Mouse (Mus musculus): Measurements from ENCODE around the gene Hist2h2bb. TPM values are rescaled to one million over a fixed set of nuclear protein-coding genes. Genes with fewer than 3 reads are reported as not detected.
A peak's percentile ranks its signal among the peaks of the same experiment; 100 is the strongest.

Hist2h2bb gene
- total and polyA plus RNA-seq, 3 experiments, result 11.2 to 6,680 TPM; not detected in 1

- H3K4me3 ChIP-seq (ENCODE audit: control insufficient read depth in 1 of 2, insufficient read depth in 1 of 2, low read depth in 2 of 2, low read length in 2 of 2), result no peak overlapping the region
- no peak for TF ChIP-seq HCFC1 (IDR thresholded peaks at IDR 0.05; ENCODE audit: low read depth, low read length)
- no peak for TF ChIP-seq CHD2 (IDR thresholded peaks at IDR 0.05; ENCODE audit: low read length)
- TF ChIP-seq MYC (IDR thresholded peaks at IDR 0.05; ENCODE audit: low read depth, low read length), result no peak
- TF ChIP-seq MXI1 (IDR thresholded peaks at IDR 0.05; ENCODE audit: low read depth, low read length), result no peak
- no peak for TF ChIP-seq USF1 (IDR thresholded peaks at IDR 0.05; ENCODE audit: low read depth, low read length)
- no peak for TF ChIP-seq ZNF384 (IDR thresholded peaks at IDR 0.05; ENCODE audit: low read depth, low read length)
- no peak for TF ChIP-seq TAL1 (IDR thresholded peaks at IDR 0.05; ENCODE audit: low read length)
- TF ChIP-seq TCF12 (IDR thresholded peaks at IDR 0.05; ENCODE audit: low read depth, low read length), result no peak
- no peak for TF ChIP-seq ZKSCAN1 (IDR thresholded peaks at IDR 0.05; ENCODE audit: low read depth, low read length)
- no peak for TF ChIP-seq EP300 (IDR thresholded peaks at IDR 0.05; ENCODE audit: low read depth in 1 of 2, low read length in 2 of 2)
- no peak for TF ChIP-seq RCOR1 (IDR thresholded peaks at IDR 0.05; ENCODE audit: low read depth, low read length)
- no peak for TF ChIP-seq NELFE (IDR thresholded peaks at IDR 0.05; ENCODE audit: low read depth, low read length)
- TF ChIP-seq SMC3 (IDR thresholded peaks at IDR 0.05; ENCODE audit: low read depth, low read length), result no peak
- no peak for TF ChIP-seq MAX (IDR thresholded peaks at IDR 0.05; ENCODE audit: low read length)
- TF ChIP-seq TBP (IDR thresholded peaks at IDR 0.05; ENCODE audit: low read depth, low read length), result no peak
Observed at GRCm38 (mm10) chr3:96306506-96306905, 37.0 kb downstream of the Hist2h2bb start.

GRCm38 (mm10) chr3:96309441-96309840 is 39.9 kb downstream of the Hist2h2bb start:
- Histone ChIP-seq H3K36me3 (ENCODE audit: control insufficient read depth in 1 of 2, insufficient read depth in 2 of 2, low read length in 2 of 2) (no peaks in the 10 kb centered on the region), H3K27me3 (ENCODE audit: control insufficient read depth in 1 of 2, insufficient read depth in 2 of 2, low read length in 2 of 2) (no peaks in the 10 kb centered on the region), H3K9me3 (replicated peaks; ENCODE audit: insufficient read depth, low read length) (no peaks in the 10 kb centered on the region), H3K4me3 (ENCODE audit: control insufficient read depth in 1 of 2, insufficient read depth in 1 of 2, low read depth in 2 of 2, low read length in 2 of 2) (no peak overlapping the region), H3K79me2 (ENCODE audit: control insufficient read depth, insufficient read depth, low read length, poor library complexity) (no peaks in the 10 kb centered on the region), H3K4me1 (ENCODE audit: control insufficient read depth in 1 of 2, insufficient read depth in 2 of 2, low read length in 2 of 2) (no peaks in the 10 kb centered on the region), H3K27ac (ENCODE audit: control insufficient read depth, low read depth, low read length) (no peak overlapping the region), H3K9ac (ENCODE audit: control insufficient read depth, low read depth, low read length, poor library complexity, severe bottlenecking) (no peak overlapping the region)
- peak; percentile 53 for DNase-seq (ENCODE audit: low read depth, low spot score)
- TF ChIP-seq GABPA (IDR thresholded peaks at IDR 0.05; ENCODE audit: low read depth, low read length), result no peak
- TF ChIP-seq GATA1 (IDR thresholded peaks at IDR 0.05; ENCODE audit: low read depth, low read length), result peak; percentile 49; the same call in 1 of the 2 replicates
- TF ChIP-seq TCF12 (IDR thresholded peaks at IDR 0.05; ENCODE audit: low read depth, low read length), result no peak
- no peak for TF ChIP-seq RAD21 (IDR thresholded peaks at IDR 0.05; ENCODE audit: low read depth, low read length)
- TF ChIP-seq POLR2A (IDR thresholded peaks at IDR 0.05; ENCODE audit: control insufficient read depth in 1 of 2, insufficient read depth in 1 of 2, low read depth in 1 of 2, low read length in 2 of 2, poor library complexity in 1 of 2), result peak in 1 of 2 experiments; percentile 17; a peak in 1 of 4 replicates
- no peak for TF ChIP-seq EP300 (IDR thresholded peaks at IDR 0.05; ENCODE audit: low read depth in 1 of 2, low read length in 2 of 2)
- no peak for TF ChIP-seq MYB (IDR thresholded peaks at IDR 0.05; ENCODE audit: low read depth, low read length)

More at GRCm38 (mm10) chr3:96306506-96306905, 37.0 kb downstream of the Hist2h2bb start:
- no peaks in the 10 kb centered on the region for H3K4me1 ChIP-seq (ENCODE audit: control insufficient read depth in 1 of 2, insufficient read depth in 2 of 2, low read length in 2 of 2)
- no peak overlapping the region for H3K9ac ChIP-seq (ENCODE audit: control insufficient read depth, low read depth, low read length, poor library complexity, severe bottlenecking)
- H3K9me3 ChIP-seq (replicated peaks; ENCODE audit: insufficient read depth, low read length), result no peaks in the 10 kb centered on the region
- DNase-seq (ENCODE audit: low read depth, low spot score), result no peak
- no peaks in the 10 kb centered on the region for H3K36me3 ChIP-seq (ENCODE audit: control insufficient read depth in 1 of 2, insufficient read depth in 2 of 2, low read length in 2 of 2)
- H3K27me3 ChIP-seq (ENCODE audit: control insufficient read depth in 1 of 2, insufficient read depth in 2 of 2, low read length in 2 of 2), result no peaks in the 10 kb centered on the region
- H3K79me2 ChIP-seq (ENCODE audit: control insufficient read depth, insufficient read depth, low read length, poor library complexity), result no peaks in the 10 kb centered on the region
- H3K27ac ChIP-seq (ENCODE audit: control insufficient read depth, low read depth, low read length), result no peak overlapping the region
